Mouse (Mus musculus): ENCODE data around the gene Tmem18. TPM values are rescaled to one million over a fixed set of nuclear protein-coding genes. Genes with fewer than 3 reads are reported as not detected.

The Tmem18 gene
- polyA plus RNA-seq (2015; fragmentation: Nextera tagmentation; extraction: Ambion mirVana) = 41.1 and 41.3 TPM in 2 replicates

GRCm38 (mm10) chr12:30584356-30584740, at the start of gene Tmem18:
TSS of gene Tmem18 (plus strand) at chr12:30584426.

Small RNA genes within 50 kb of the gene (microRNA-seq; reads per million reads assigned to microRNA genes)
- gene Gm25243 = not detected

Other genes with a start within 250 kb of the Tmem18 start
- gene Sntg2, start 211.1 kb upstream of the Tmem18 start, polyA plus RNA-seq (2015; fragmentation: Nextera tagmentation; extraction: Ambion mirVana) = 7.3 TPM in 2 replicates